Mouse (Mus musculus): ENCODE measurements around the gene Cacna1h. TPM values are rescaled to one million over a fixed set of nuclear protein-coding genes. Genes with fewer than 3 reads are reported as not detected.

Gene Cacna1h
- polyA plus RNA-seq, 1 experiment, result 5.6 TPM

DNA sequence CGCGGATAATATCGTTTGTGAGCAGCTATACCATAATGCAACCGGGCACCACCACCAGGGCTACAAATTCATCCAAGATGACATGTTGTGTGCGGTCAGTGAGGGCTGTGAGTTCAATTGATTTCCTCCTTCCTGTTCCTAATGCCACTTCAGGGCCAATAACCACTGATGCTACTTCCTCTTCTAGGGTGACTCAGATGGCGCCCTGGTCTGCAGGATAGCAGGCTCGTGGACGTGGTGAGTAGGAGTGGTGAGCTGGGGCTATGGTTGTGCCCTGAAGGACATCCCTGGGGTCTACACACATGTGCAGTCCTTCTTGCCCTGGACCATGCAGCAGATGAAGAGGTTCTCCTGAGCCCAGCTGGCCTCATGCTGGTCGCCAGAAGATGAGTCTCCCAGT lies 101.3 kb downstream of the Cacna1h start:
- TF ChIP-seq EP300 (IDR thresholded peaks at IDR 0.05; ENCODE audit: insufficient read depth, low read depth, low read length) (no peak), CTCF (IDR thresholded peaks at IDR 0.05; ENCODE audit: low read depth, low read length) (no peak), POLR2A (IDR thresholded peaks at IDR 0.05; ENCODE audit: insufficient read depth, low read length) (no peak)
- Histone ChIP-seq H3K27ac (ENCODE audit: insufficient read depth, low read length) (no peak overlapping the region), H3K4me1 (ENCODE audit: control insufficient read depth, insufficient read depth, low read length) (no peaks in the 10 kb centered on the region), H3K36me3 (ENCODE audit: control insufficient read depth, insufficient read depth, low read length, poor library complexity, severe bottlenecking) (no peaks in the 10 kb centered on the region), H3K27me3 (ENCODE audit: control insufficient read depth, insufficient read depth, low read length, poor library complexity, severe bottlenecking) (no peaks in the 10 kb centered on the region), H3K9ac (ENCODE audit: low read depth, poor library complexity, severe bottlenecking) (no peak overlapping the region), H3K4me3 (ENCODE audit: low read depth, low read length) (no peak overlapping the region), H3K9me3 (replicated peaks; ENCODE audit: control insufficient read depth, insufficient read depth, low read length, poor library complexity, severe bottlenecking) (no peaks in the 10 kb centered on the region)

Other genes with a start within 250 kb of the Cacna1h start
- gene BC003965, start 249.2 kb downstream of the Cacna1h start, polyA plus RNA-seq (2011; ENCODE audit: insufficient read depth, insufficient read length, low read depth, missing spikeins), result 13.6 and 14.9 TPM in 2 replicates
- gene Unkl, start 245.4 kb downstream of the Cacna1h start, polyA plus RNA-seq (2011; ENCODE audit: insufficient read depth, insufficient read length, low read depth, missing spikeins), result 21.1 and 22.9 TPM in 2 replicates
- gene Gnptg, start 193.7 kb downstream of the Cacna1h start, polyA plus RNA-seq (2011; ENCODE audit: insufficient read depth, insufficient read length, low read depth, missing spikeins), result 15.2 and 19.5 TPM in 2 replicates
- 23.5 and 25.2 TPM in 2 replicates for gene Tsr3, start 193.6 kb downstream of the Cacna1h start, polyA plus RNA-seq (2011; ENCODE audit: insufficient read depth, insufficient read length, low read depth, missing spikeins)
- gene Baiap3, start 177.4 kb downstream of the Cacna1h start, polyA plus RNA-seq (2011; ENCODE audit: insufficient read depth, insufficient read length, low read depth, missing spikeins), result 1.3 and 1.6 TPM in 2 replicates
- gene Ube2i, start 159.2 kb downstream of the Cacna1h start, polyA plus RNA-seq (2011; ENCODE audit: insufficient read depth, insufficient read length, low read depth, missing spikeins), result 430 and 432 TPM in 2 replicates
- gene Prss34, start 135.4 kb downstream of the Cacna1h start, polyA plus RNA-seq (2011; ENCODE audit: insufficient read depth, insufficient read length, low read depth, missing spikeins), result not detected in 2 replicates
- not detected in 2 replicates for gene Prss28, start 125.1 kb downstream of the Cacna1h start, polyA plus RNA-seq (2011; ENCODE audit: insufficient read depth, insufficient read length, low read depth, missing spikeins)
- gene Prss29, start 115.1 kb downstream of the Cacna1h start, polyA plus RNA-seq (2011; ENCODE audit: insufficient read depth, insufficient read length, low read depth, missing spikeins), result not detected in 2 replicates
- gene Tpsab1, start 88.2 kb downstream of the Cacna1h start, polyA plus RNA-seq (2011; ENCODE audit: insufficient read depth, insufficient read length, low read depth, missing spikeins), result not detected in 2 replicates
- not detected in 2 replicates for gene Tpsb2, start 67.5 kb downstream of the Cacna1h start, polyA plus RNA-seq (2011; ENCODE audit: insufficient read depth, insufficient read length, low read depth, missing spikeins)
- not detected in 2 replicates for gene Tpsg1, start 64.5 kb downstream of the Cacna1h start, polyA plus RNA-seq (2011; ENCODE audit: insufficient read depth, insufficient read length, low read depth, missing spikeins)
- not detected in 2 replicates for gene Tekt4, start 20.8 kb upstream of the Cacna1h start, polyA plus RNA-seq (2011; ENCODE audit: insufficient read depth, insufficient read length, low read depth, missing spikeins)
- gene Sstr5, start 63.5 kb upstream of the Cacna1h start, polyA plus RNA-seq (2011; ENCODE audit: insufficient read depth, insufficient read length, low read depth, missing spikeins), result not detected in 2 replicates
- 0.32 and 0.48 TPM in 2 replicates for gene Sox8, start 136.9 kb upstream of the Cacna1h start, polyA plus RNA-seq (2011; ENCODE audit: insufficient read depth, insufficient read length, low read depth, missing spikeins)
- gene Lmf1, start 145.3 kb upstream of the Cacna1h start, polyA plus RNA-seq (2011; ENCODE audit: insufficient read depth, insufficient read length, low read depth, missing spikeins), result 15.2 and 16.1 TPM in 2 replicates

All from ES-Bruce4 (cell line).